In the genomic region with DNA sequence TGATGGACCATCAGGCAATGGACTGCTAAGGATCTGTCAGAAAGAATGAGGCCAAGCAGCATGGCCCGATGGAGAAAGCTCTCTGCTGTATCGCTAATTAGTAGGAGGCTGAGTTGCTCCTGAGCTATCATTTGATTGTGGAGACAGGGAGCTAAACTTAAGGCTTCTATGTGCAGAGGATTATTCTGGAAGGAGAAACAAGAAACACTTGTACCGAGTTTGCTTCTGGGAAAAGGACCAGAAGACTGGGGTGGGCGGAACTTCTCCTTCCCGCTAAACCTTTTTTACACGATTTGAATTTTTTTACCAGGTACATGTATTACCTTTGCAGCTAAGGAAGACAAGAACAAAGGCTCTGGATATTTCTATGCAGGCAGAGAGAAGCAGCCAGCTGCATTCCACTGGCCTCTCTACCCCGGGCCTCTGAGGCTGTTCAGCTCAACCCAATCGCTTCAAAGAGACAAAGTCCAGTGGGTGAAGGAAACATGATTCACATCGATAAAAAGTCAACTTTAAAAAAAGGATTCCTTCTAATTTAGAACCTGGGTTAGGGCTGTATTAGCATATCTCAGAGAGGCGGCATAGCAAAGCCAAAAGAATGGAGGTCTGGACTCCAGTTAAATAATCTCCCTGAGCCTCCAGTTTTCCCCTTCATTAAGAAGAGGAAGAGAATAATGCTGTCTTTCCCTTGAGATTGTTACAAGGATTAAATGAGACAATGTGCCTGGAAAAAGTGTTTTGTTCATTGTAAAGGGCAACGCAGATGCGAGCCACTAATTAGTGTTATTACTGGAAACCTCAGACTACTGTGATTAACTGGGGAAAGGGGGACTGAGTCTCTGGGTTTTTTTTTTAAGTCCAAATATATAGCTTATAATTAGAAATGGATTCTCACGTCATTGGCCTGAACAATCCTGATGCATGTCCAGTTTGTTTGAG, we compare ENCODE assay signal across 33 mouse cellular contexts. TPM values are rescaled to one million over a fixed set of nuclear protein-coding genes. Genes with fewer than 3 reads are reported as not detected.
DNase-seq lines count a peak whose midpoint lies in the region; ATAC-seq and TF ChIP-seq lines count a peak whose summit lies in the region.
"Had no signal": no experiment of that assay in that cellular context is flagged by ENCODE, and none has a peak within 500 bp of the region (broad histone marks: within the 10 kb centered on the region; RNA-seq: fewer than 3 reads in every experiment).

No protein-coding gene starts in this region.

- H3K27me3 ChIP-seq in forebrain, embryonic 10.5 days (ENCODE audit: poor library complexity, severe bottlenecking): no peaks in the 10 kb centered on the region
- no peaks in the 10 kb centered on the region for H3K27me3 ChIP-seq in forebrain, embryonic 15.5 days
- no peaks in the 10 kb centered on the region for H3K27me3 ChIP-seq in forebrain, embryonic 13.5 days
- H3K27me3 ChIP-seq: CH12.LX; embryonic facial prominence, embryonic 13.5 days; hindbrain, embryonic 12.5 days; kidney, embryonic 15.5 days; liver, embryonic 13.5 days; neural tube, embryonic 13.5 days; stomach, embryonic 15.5 days had no signal

- no peaks in the 10 kb centered on the region for H3K36me3 ChIP-seq in forebrain, embryonic 10.5 days (replicated peaks)
- H3K36me3 ChIP-seq in forebrain, embryonic 15.5 days: no peaks in the 10 kb centered on the region
- peaks cover 10% of the 10 kb centered on the region; the same call in 1 of the 2 replicates for H3K36me3 ChIP-seq in forebrain, embryonic 13.5 days (ENCODE audit: poor library complexity, severe bottlenecking)
- H3K36me3 ChIP-seq: embryonic facial prominence, embryonic 13.5 days; hindbrain, embryonic 12.5 days; liver, embryonic 13.5 days; neural tube, embryonic 13.5 days; stomach, embryonic 15.5 days had no signal

- intact Hi-C loops in left cerebral cortex, adult 2 months (cut with DNase I): no loop called here
- intact Hi-C loops in left cerebral cortex, postnatal 10 days (cut with DNase I): no loop called here

- no peaks in the 10 kb centered on the region for H3K9me3 ChIP-seq in forebrain, embryonic 10.5 days
- H3K9me3 ChIP-seq in forebrain, embryonic 15.5 days: no peaks in the 10 kb centered on the region
- no peaks in the 10 kb centered on the region for H3K9me3 ChIP-seq in forebrain, embryonic 13.5 days (replicated peaks)
- H3K9me3 ChIP-seq: embryonic facial prominence, embryonic 13.5 days; hindbrain, embryonic 12.5 days; kidney, embryonic 15.5 days; liver, embryonic 13.5 days; neural tube, embryonic 13.5 days; stomach, embryonic 15.5 days had no signal

- H3K9ac ChIP-seq in forebrain, embryonic 15.5 days (replicated peaks): no peak overlapping the region
- no peak overlapping the region for H3K9ac ChIP-seq in forebrain, embryonic 13.5 days
- H3K9ac ChIP-seq: embryonic facial prominence, embryonic 13.5 days; hindbrain, embryonic 12.5 days; kidney, embryonic 15.5 days; liver, embryonic 13.5 days; neural tube, embryonic 13.5 days; stomach, embryonic 15.5 days had no signal

- H3K4me3 ChIP-seq in forebrain, embryonic 10.5 days: no peak overlapping the region
- H3K4me3 ChIP-seq in forebrain, embryonic 15.5 days: no peak overlapping the region
- H3K4me3 ChIP-seq in left cerebral cortex, adult 2 months: no peak overlapping the region
- H3K4me3 ChIP-seq in forebrain, embryonic 13.5 days: no peak overlapping the region
- H3K4me3 ChIP-seq: embryonic facial prominence, embryonic 13.5 days; hindbrain, embryonic 12.5 days; kidney, embryonic 15.5 days; layer of hippocampus, adult 2 months; liver, embryonic 13.5 days; neural tube, embryonic 13.5 days; stomach, embryonic 15.5 days had no signal

- H3K4me1 ChIP-seq in forebrain, embryonic 10.5 days: peaks cover 12% of the 10 kb centered on the region
- H3K4me1 ChIP-seq in forebrain, embryonic 15.5 days: peaks cover 9% of the 10 kb centered on the region
- peaks cover 30% of the 10 kb centered on the region for H3K4me1 ChIP-seq in forebrain, embryonic 13.5 days
- H3K4me1 ChIP-seq: embryonic facial prominence, embryonic 13.5 days; hindbrain, embryonic 12.5 days; kidney, embryonic 15.5 days; liver, embryonic 13.5 days; neural tube, embryonic 13.5 days had no signal

- DNase-seq in forebrain, embryonic 10.5 days (ENCODE audit: extremely low spot score, low spot score): no peak
- no peak for DNase-seq in left cerebral cortex, adult 2 months (ENCODE audit: extremely low spot score in 1 of 2, low spot score in 2 of 2)
- DNase-seq in left cerebral cortex, postnatal 10 days (ENCODE audit: extremely low spot score in 1 of 2, low spot score in 2 of 2): no peak
- peak; percentile 42 for DNase-seq in retina, embryonic 14.5 days (ENCODE audit: low spot score)
- DNase-seq: adrenal gland, adult 2 months; adrenal gland, postnatal 36 days; cerebellum, adult 9-11 months; gastrocnemius, postnatal 10 days; heart, adult 11 months; heart, postnatal 36 days; kidney, adult 11 months; left cerebral cortex, postnatal 4 days; liver, embryonic 13.5 days; lung, adult 2 months; lung, postnatal 10 days; right cerebral cortex, postnatal 14 days; thymus, postnatal 14 days had no signal

- H3K27ac ChIP-seq in forebrain, embryonic 10.5 days: 0 out of 2 replicates have a peak overlapping the region, but pooled peaks have one; percentile 25
- no peak overlapping the region; the same call in 1 of the 2 replicates for H3K27ac ChIP-seq in forebrain, embryonic 15.5 days (replicated peaks)
- H3K27ac ChIP-seq in left cerebral cortex, adult 2 months: peak overlapping the region; percentile 9; the same call in 1 of the 2 replicates
- peak overlapping the region; percentile 51; the same call in 1 of the 2 replicates for H3K27ac ChIP-seq in forebrain, embryonic 13.5 days
- H3K27ac ChIP-seq: embryonic facial prominence, embryonic 13.5 days; hindbrain, embryonic 12.5 days; hindbrain, postnatal 0 days; kidney, embryonic 15.5 days; layer of hippocampus, adult 2 months; liver, embryonic 13.5 days; neural tube, embryonic 13.5 days; stomach, embryonic 15.5 days had no signal

- no peak for TF ChIP-seq CTCF in left cerebral cortex, adult 2 months (IDR thresholded peaks at IDR 0.05)

- WGBS in forebrain, embryonic 10.5 days: 54% methylated on average over 13 of the region's 13 CpGs
- 28% methylated on average over 13 of the region's 13 CpGs for WGBS in forebrain, embryonic 15.5 days
- 26% methylated on average over 13 of the region's 13 CpGs for WGBS in forebrain, embryonic 13.5 days

- ATAC-seq in forebrain, embryonic 15.5 days (replicated peaks): no peak
- no peak; the same call in 1 of the 2 replicates for ATAC-seq in forebrain, embryonic 13.5 days
- no peak for ATAC-seq in megakaryocyte progenitor cell, adult 5-6 weeks (replicated peaks; ENCODE audit: poor library complexity)
- no peak for ATAC-seq in granulocyte monocyte progenitor cell, adult 5-6 weeks (replicated peaks; ENCODE audit: poor library complexity, severe bottlenecking)
- ATAC-seq: activated CD4-positive, CD25-positive, alpha-beta regulatory T cell, adult 4 months; hindbrain, postnatal 0 days had no signal

- H3K4me2 ChIP-seq in forebrain, embryonic 15.5 days (replicated peaks): no peak overlapping the region
- 0 out of 2 replicates have a peak overlapping the region, but pooled peaks have one; percentile 1 for H3K4me2 ChIP-seq in forebrain, embryonic 13.5 days
- H3K4me2 ChIP-seq: embryonic facial prominence, embryonic 13.5 days; heart, embryonic 11.5 days; hindbrain, embryonic 12.5 days; kidney, embryonic 15.5 days; liver, embryonic 13.5 days; neural tube, embryonic 13.5 days; stomach, embryonic 15.5 days had no signal

RNA-seq across cellular contexts. Expression of a gene that starts 20.4 kb away (rescaled TPM):
- polyA plus RNA-seq in forebrain, embryonic 10.5 days (2016; fragmentation: Nextera tagmentation; extraction: Ambion mirVana): 1.9 and 3.3 TPM in 2 replicates
- polyA plus RNA-seq in forebrain, embryonic 15.5 days (2015; fragmentation: Nextera tagmentation; extraction: Ambion mirVana): 11.0 and 11.4 TPM in 2 replicates
- 10 to 100 TPM; 66.6 to 70.5 TPM for total RNA-seq in left cerebral cortex, adult 2 months (2021)
- 10 to 100 TPM; 67.3 to 76.5 TPM for total RNA-seq in left cerebral cortex, postnatal 10 days (2021)
- 7.0 and 8.5 TPM in 2 replicates for polyA plus RNA-seq in forebrain, embryonic 13.5 days (2015; fragmentation: Nextera tagmentation; extraction: Ambion mirVana)
- total RNA-seq in megakaryocyte progenitor cell, adult 5-6 weeks (2015): not detected in 2 replicates
- 0.03 TPM in 1 of 2 replicates, not detected in the other for total RNA-seq in megakaryocyte progenitor cell, adult 5-6 weeks (2017)
- not detected in 2 replicates for total RNA-seq in granulocyte monocyte progenitor cell, adult 5-6 weeks (2014; fragmentation: Nextera tagmentation)
- not detected in 2 replicates for total RNA-seq in granulocyte monocyte progenitor cell, adult 5-6 weeks (2017)
- total RNA-seq: common myeloid progenitor, adult 5-6 weeks had no signal
- polyA plus RNA-seq: activated CD4-positive, CD25-positive, alpha-beta regulatory T cell, adult 4 months; C2C12 had no signal

Comparison
In these comparisons a context has a peak if more than half of its experiments do, and no peak if none do; other contexts are left out.
1. RNA of a gene that starts 20.4 kb away (total RNA-seq): 67.3 to 76.5 TPM in left cerebral cortex, postnatal 10 days and 66.6 to 70.5 TPM in left cerebral cortex, adult 2 months; 0.03 TPM in megakaryocyte progenitor cell, adult 5-6 weeks and not detected in granulocyte monocyte progenitor cell, adult 5-6 weeks; every median in the first group is over 10 times any median in the second.